Mouse (Mus musculus): ENCODE results near the gene Olfr270. TPM values are rescaled to one million over a fixed set of nuclear protein-coding genes. Genes with fewer than 3 reads are reported as not detected.

Gene Olfr270
- total RNA-seq, 2 experiments from 2014 or later: not detected

Other genes starting within 250 kb of the Olfr270 start
- gene Olfr275, start 149.9 kb upstream of the Olfr270 start, total RNA-seq (2021): not detected
- gene Olfr273, start 105.3 kb upstream of the Olfr270 start, total RNA-seq (2021): not detected
- gene Olfr272, start 45.4 kb upstream of the Olfr270 start, total RNA-seq (2021): not detected
- not detected for gene Nipsnap3a, start 24.7 kb downstream of the Olfr270 start, total RNA-seq (2021)
- 1 to 10 TPM; 5.3 to 6.9 TPM for gene Nipsnap3b, start 47.3 kb downstream of the Olfr270 start, total RNA-seq (2021)
- gene Abca1, start 195.3 kb downstream of the Olfr270 start, total RNA-seq (2021): 10 to 100 TPM; 24.6 to 26.3 TPM

Measured in heart, postnatal 36 days (tissue).